Mouse (Mus musculus): ENCODE data around the gene Svip. TPM values are rescaled to one million over a fixed set of nuclear protein-coding genes. Genes with fewer than 3 reads are reported as not detected.

Gene Svip
- total RNA-seq, 2 experiments from 2014 or later: 12.4 to 14.9 TPM

GRCm38 (mm10) chr7:51962219-51962952, 43.4 kb downstream of the Svip start:
- no peak for DNase-seq

DNA sequence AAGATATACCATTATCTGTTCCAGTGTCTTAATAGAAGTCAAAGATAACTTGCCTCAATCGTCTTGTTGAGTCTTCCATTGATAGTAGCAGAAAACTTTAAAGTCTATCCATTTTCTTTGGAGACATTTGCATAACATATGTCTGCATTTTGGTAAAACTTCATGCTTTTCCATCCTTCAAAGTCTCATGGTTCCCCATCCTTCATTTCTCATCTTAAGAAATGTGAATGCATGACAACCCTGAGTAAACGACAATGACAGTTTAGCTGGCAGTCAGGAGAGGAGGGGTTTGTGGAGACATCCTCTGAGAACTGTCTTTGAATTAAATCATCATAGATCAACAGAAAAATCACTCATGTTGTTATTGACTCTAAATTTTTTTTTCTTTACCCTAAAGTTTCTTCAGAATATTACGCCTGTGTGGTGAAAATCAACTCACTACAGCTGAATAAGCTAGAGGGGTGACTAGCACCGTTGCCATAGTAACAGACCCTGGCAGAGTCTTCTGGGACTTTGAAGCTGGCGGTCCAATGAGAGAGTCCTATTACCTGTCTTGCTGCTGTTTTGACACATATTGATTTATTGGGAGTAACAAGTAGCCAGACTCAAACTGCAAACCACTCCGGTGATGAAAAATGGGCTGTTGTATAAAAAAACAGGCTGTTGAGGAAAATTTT, 45.0 kb downstream of the Svip start:
- no peak for DNase-seq

DNA sequence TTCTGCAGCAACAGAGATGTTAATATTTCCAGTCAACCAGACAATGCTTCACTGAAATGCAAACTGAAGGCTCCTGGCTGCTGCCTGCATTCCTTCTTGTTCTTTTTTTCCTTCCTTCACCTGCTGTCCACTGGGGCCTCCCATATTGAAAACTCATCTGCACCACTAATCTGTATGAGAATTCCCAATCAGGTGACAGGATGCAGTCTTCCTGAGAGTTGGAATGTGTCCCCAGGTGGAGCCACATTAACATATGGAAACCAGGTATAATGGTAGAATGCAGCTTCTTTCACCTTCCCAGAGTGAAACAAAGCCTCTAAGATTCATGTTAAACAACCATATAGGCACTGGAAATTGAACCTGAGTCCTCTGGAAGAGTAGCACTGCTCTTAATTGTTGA, 48.1 kb downstream of the Svip start:
- DNase-seq: no peak

DNA sequence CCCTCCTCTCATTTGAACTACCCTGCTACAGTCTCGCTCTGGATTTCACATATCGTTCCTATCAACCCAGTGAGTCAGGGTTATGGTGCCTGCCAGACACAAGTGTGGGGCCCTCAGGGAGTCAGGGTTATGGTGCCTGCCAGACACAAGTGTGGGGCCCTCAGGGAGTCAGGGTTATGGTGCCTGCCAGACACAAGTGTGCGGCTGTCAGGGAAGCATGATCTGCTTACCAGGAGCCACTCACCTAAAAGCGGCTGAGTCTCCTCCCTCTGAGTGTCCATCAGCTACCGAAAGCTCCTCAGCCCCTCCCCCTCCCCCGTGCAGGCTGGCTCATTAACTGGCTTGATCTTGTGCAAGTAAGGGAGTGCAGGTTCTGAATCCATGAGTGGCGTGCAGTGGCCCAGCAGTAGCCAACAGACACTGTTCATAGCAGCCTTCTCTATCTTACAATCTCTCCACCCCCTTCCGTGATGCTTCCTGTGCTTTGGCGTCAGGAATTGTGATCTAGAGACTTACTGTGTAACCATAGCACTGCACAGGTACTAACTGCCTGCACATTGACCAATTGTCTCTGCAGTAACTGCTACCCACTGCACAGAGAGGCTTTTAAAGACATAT, 50.3 kb downstream of the Svip start:
- DNase-seq: no peak

Other genes with a start within 250 kb of the Svip start
- 1 to 10 TPM; 3.1 to 4.7 TPM for gene Gas2, start 144.0 kb downstream of the Svip start, total RNA-seq (2021)
- gene Fancf, start 143.8 kb downstream of the Svip start, total RNA-seq (2021): 1 to 10 TPM; 1.2 to 1.3 TPM
- gene 1700015G11Rik, start 9.7 kb upstream of the Svip start, total RNA-seq (2021): not detected

All from gastrocnemius, postnatal 25 days (tissue).